Mouse (Mus musculus): ENCODE data around the gene Nr1d1. TPM values are rescaled to one million over a fixed set of nuclear protein-coding genes. Genes with fewer than 3 reads are reported as not detected.

Nr1d1 gene
- polyA plus RNA-seq, 1 experiment: not detected

DNA sequence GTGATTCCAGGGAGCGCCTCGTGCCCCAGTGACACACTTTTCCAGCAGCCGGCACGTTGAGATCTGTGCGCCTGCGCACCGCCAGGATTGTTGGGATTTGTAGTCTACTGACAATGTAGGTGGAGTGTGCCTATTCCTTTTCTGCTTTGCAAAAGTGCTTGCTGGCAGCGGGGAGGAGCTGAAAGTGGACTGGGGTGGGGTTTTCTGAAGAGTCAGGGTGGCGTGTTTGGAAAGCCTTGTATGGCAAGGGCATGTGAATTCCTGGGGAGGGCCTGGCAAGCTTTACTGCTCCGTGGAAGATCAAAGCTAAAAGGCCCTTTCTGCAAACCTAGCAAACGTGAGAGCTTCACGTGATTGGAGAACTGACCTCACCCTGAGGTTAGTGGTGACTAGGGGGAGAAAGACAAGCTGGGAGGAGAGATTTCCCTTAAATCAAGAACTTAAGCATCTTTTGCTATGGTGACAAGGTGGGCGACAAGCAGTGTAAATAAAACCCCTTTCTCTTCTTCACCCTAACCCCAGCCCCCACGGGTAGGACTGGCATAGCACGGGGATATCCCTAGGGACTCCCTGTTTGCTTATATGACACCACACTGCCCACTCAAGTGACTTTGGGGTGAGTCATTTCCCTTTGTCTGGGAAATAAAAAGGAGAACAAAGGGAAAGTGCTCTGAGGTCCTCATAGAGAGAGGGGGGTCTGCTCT lies 367 bp upstream of the Nr1d1 start:
- TF ChIP-seq POLR2A (IDR thresholded peaks at IDR 0.05; ENCODE audit: insufficient read depth, low read depth, low read length) (no peak), CTCF (IDR thresholded peaks at IDR 0.05; ENCODE audit: insufficient read depth, low read depth, low read length) (no peak)

DNA sequence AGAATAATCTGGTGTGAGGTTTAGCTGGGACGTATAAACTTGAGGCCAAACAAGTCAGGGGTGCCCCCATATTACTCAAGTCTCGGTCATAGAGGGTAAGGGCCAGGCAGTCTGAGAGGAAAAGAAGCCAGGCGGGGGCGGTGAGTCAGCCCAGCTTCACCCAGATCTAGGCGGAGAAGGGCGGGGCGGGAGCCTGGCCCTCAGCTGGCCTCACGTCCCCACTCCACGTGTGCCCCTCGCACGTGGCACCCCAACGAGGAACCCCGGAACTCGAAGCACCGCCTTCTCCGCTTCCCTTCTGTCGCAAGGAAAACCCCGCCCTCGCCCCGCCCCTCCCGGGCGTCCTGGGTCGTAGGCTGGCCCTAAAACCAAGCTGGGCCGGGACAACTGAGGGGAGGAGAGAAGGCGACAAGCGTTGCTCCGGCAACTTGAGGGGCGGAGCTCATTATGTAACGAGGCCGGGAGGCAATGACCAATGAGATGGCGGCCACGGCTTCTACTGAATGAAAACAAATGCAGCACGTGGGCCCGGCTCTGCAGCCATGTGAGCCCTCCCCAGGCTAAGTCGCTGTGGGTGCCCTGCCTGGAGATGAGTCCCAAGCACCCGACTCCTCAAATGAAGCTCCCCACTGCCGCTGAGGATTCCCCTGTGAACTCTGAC lies 1.4 kb downstream of the Nr1d1 start:
- no peak; the same call in 1 of the 2 replicates for TF ChIP-seq POLR2A (IDR thresholded peaks at IDR 0.05; ENCODE audit: insufficient read depth, low read depth, low read length)
- TF ChIP-seq CTCF (IDR thresholded peaks at IDR 0.05; ENCODE audit: insufficient read depth, low read depth, low read length): no peak
- Histone ChIP-seq H3K4me1 (ENCODE audit: control insufficient read depth, insufficient read depth, low read length) (peaks cover 50% of the 10 kb centered on the region), H3K27ac (ENCODE audit: insufficient read depth, low read depth, low read length) (peak overlapping the region; percentile 93), H3K4me3 (ENCODE audit: insufficient read depth, low read depth, low read length) (peak overlapping the region; percentile 60)
- WGBS: 0% methylated on average over 37 of the region's 37 CpGs

More for the DNA sequence above, 367 bp upstream of the Nr1d1 start:
- peaks cover 35% of the 10 kb centered on the region for H3K4me1 ChIP-seq (ENCODE audit: control insufficient read depth, insufficient read depth, low read length)
- peak overlapping the region; percentile 38; the same call in 1 of the 2 replicates for H3K27ac ChIP-seq (ENCODE audit: insufficient read depth, low read depth, low read length)
- H3K4me3 ChIP-seq (ENCODE audit: insufficient read depth, low read depth, low read length): peak overlapping the region; percentile 60
- WGBS: 5% methylated on average over 15 of the region's 15 CpGs

DNA sequence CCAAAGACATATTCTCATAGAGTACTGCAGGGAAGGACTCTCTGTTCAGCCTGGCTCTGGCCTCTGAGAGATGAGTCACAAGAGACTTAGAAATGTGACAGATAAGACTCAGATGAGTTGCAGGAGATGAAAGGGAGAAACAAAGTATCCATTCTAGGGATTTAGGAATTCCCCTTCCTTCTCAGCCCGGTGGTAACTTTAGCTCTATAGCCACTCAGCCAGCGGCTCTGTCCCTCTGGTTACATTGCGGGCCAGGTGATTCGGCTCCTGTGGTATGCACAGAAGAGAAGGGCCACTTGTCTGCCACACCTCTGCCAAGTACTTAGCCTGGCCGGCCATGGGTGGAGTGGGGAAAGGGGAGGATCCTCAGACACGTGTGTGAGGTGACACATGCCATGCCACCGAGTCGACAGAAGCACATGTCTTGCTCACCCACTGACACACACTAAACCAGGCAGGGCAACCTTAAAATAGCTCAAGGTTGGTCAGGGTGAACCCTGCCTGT lies 2.4 kb downstream of the Nr1d1 start:
- WGBS: 12% methylated on average over 8 of the region's 8 CpGs
- Histone ChIP-seq H3K27ac (ENCODE audit: insufficient read depth, low read depth, low read length) (peak overlapping the region; percentile 81), H3K4me1 (ENCODE audit: control insufficient read depth, insufficient read depth, low read length) (peaks cover 57% of the 10 kb centered on the region), H3K4me3 (ENCODE audit: insufficient read depth, low read depth, low read length) (peak overlapping the region; percentile 64)
- TF ChIP-seq POLR2A (IDR thresholded peaks at IDR 0.05; ENCODE audit: insufficient read depth, low read depth, low read length): no peak
- no peak for TF ChIP-seq CTCF (IDR thresholded peaks at IDR 0.05; ENCODE audit: insufficient read depth, low read depth, low read length)

DNA sequence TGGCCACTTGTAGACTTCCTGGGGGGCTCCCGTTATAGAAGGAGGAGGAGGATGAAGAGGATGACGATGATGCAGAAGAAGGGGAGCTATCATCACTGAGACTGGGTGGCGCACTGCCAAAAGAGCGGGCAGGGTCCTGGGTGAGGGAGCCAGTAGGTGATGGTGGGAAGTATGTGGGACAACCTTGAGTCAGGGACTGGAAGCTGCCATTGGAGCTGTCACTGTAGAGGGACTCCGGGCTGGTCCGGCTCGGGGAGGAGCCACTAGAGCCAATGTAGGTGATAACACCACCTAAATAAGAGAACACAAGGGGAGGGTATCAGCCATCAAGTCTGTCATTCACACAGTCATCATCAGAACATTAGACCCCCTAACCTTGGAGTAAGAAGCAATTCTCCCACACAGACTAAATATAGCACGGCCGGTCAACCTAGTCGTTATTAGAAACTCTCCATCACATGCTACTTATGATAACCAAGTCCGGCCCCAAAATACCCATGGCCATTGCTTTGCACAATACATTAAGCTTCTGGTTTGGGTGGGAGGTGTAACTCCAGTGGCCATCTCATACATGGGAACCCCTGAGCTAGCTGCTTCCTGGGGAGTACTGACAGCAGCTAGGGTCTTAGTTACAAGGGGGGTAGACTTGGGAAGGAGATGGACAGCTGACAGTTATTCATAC lies 3.1 kb downstream of the Nr1d1 start:
- peak overlapping the region; percentile 81; the same call in 1 of the 2 replicates for H3K27ac ChIP-seq (ENCODE audit: insufficient read depth, low read depth, low read length)
- peaks cover 59% of the 10 kb centered on the region for H3K4me1 ChIP-seq (ENCODE audit: control insufficient read depth, insufficient read depth, low read length)
- WGBS: 50% methylated on average over 11 of the region's 11 CpGs
- H3K4me3 ChIP-seq (ENCODE audit: insufficient read depth, low read depth, low read length): peak overlapping the region; percentile 64
- TF ChIP-seq CTCF (IDR thresholded peaks at IDR 0.05; ENCODE audit: insufficient read depth, low read depth, low read length) (no peak), POLR2A (IDR thresholded peaks at IDR 0.05; ENCODE audit: insufficient read depth, low read depth, low read length) (no peak)

DNA sequence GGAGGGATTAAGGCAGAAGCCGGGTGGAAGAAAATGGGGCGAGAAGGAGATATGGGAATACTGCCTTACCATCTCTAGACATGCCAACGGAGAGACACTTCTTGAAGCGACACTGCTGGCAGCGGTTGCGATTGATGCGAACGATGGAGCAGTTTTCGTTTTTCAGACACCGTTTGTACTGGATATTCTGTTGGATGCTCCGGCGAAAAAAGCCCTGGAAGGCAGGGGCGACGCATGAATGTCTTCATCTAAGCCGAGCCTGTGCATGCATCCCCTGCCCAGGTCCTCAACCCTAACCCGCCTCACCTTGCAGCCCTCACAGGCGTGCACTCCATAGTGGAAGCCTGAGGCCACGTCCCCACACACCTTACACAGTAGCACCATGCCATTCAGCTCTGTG lies 4.0 kb downstream of the Nr1d1 start:
- TF ChIP-seq POLR2A (IDR thresholded peaks at IDR 0.05; ENCODE audit: insufficient read depth, low read depth, low read length) (no peak), CTCF (IDR thresholded peaks at IDR 0.05; ENCODE audit: insufficient read depth, low read depth, low read length) (no peak)
- WGBS: 75% methylated on average over 18 of the region's 18 CpGs
- H3K27ac ChIP-seq (ENCODE audit: insufficient read depth, low read depth, low read length): no peak overlapping the region
- H3K4me1 ChIP-seq (ENCODE audit: control insufficient read depth, insufficient read depth, low read length): peaks cover 61% of the 10 kb centered on the region
- H3K4me3 ChIP-seq (ENCODE audit: insufficient read depth, low read depth, low read length): peak overlapping the region; percentile 6; the same call in 1 of the 2 replicates

DNA sequence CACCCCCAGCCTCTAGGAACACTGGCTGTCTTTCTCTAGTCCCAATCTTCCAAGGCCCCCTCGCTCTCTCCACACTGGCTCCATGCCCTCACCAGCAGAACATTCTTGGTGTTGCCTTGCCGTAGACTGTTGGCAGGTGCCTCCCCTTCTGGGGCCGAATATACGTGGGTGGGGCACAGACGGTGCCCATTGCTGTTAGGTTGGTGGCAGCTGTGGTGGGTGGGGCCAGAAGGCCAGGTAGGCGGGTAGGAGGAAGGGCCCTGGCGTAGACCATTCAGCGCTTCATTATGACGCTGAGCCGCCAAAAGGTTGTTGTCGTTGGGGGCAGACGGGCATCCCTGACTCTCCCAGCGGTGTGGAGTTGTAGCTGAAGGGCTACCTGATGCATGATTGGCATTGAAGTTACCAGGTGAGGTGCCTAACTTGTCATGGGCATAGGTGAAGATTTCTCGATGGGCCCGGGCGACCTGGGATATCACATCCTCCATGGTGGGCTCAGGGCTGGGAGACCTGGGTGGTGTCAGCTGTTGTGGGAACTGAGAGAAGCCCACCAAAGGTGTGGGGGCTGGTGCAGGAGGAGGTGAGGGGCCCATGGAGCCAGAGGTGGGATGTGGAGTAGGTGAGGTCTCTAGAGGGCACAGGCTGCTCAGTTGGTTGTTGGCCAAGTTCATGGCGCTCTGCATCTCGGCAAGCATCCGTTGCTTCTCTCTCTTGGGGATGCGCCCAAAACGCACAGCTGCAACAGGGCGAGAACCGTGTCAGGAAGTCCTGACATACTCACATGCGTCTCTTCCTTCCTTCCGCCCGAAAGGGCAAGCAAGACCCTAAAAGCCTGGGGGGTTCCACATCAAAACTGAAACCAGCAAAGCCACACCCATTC lies 4.8 kb downstream of the Nr1d1 start:
- 47% methylated on average over 26 of the region's 26 CpGs for WGBS
- TF ChIP-seq CTCF (IDR thresholded peaks at IDR 0.05; ENCODE audit: insufficient read depth, low read depth, low read length): no peak
- no peak for TF ChIP-seq POLR2A (IDR thresholded peaks at IDR 0.05; ENCODE audit: insufficient read depth, low read depth, low read length)
- H3K4me1 ChIP-seq (ENCODE audit: control insufficient read depth, insufficient read depth, low read length): peaks cover 63% of the 10 kb centered on the region
- peak overlapping the region; percentile 1; the same call in 1 of the 2 replicates for H3K27ac ChIP-seq (ENCODE audit: insufficient read depth, low read depth, low read length)
- H3K4me3 ChIP-seq (ENCODE audit: insufficient read depth, low read depth, low read length): no peak overlapping the region

DNA sequence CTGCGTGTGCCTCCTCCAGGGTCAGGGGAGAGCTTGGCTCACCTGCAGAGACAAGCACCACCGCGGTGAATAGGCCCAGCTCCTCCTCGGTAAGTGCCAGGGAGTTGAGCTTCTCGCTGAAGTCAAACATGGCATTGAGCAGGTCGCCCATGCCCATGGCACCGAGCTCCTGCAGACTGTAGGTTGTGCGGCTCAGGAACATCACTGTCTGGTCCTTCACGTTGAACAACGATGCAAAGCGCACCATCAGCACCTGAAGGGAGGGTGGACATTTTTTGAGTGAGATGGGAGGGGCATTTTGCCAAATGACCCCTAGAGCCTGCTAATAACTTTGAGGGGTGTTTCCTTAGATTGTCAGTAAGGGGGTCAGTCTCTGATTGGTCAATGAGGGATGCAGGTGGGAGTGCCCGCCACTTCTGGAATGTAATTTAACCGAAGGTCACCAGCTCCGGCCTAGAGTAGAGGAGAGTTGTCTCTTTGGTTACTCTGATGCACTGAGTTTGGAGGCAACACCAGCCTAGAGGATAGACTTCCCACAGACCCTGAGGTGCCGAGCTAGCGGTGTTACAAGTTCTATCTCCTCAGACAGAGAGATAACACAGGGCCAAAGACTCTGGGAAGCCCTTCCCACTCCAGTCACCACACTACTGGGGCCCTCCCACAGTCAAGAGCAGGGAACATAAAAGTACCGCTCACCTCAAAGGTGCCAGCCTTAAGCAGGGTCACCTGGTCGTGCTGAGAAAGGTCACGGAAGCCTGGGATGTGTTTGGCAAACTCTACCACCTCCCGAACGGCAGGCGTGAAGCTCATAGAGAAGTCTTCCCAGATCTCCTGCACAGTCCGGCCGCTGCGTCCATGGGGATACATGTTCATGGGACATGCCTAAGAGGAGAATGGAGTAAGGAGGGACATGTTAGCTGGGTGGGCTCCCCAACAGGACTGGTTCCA lies 5.9 kb downstream of the Nr1d1 start:
- 73% methylated on average over 25 of the region's 25 CpGs for WGBS
- H3K27ac ChIP-seq (ENCODE audit: insufficient read depth, low read depth, low read length): peak overlapping the region; percentile 1
- TF ChIP-seq POLR2A (IDR thresholded peaks at IDR 0.05; ENCODE audit: insufficient read depth, low read depth, low read length): no peak
- TF ChIP-seq CTCF (IDR thresholded peaks at IDR 0.05; ENCODE audit: insufficient read depth, low read depth, low read length): no peak
- H3K4me3 ChIP-seq (ENCODE audit: insufficient read depth, low read depth, low read length): no peak overlapping the region
- H3K4me1 ChIP-seq (ENCODE audit: control insufficient read depth, insufficient read depth, low read length): peaks cover 65% of the 10 kb centered on the region
